Mouse (Mus musculus) spleen, adult 18-20 months (tissue): ENCODE results near the gene Cacna1e.

Experiments
- DNase-seq, 2 experiments: peaks; one replicate each; pipeline ENCODE4 v3.0.0; 2022; ENCODE audit warnings: mixed read lengths in 2 of 2

Cacna1e gene

GRCm38 (mm10) chr1:154779908-154780514 is 104.3 kb downstream of the Cacna1e start:
- no peak for DNase-seq

- no peak for DNase-seq
These were observed 108.0 kb downstream of the Cacna1e start for GRCm38 (mm10) chr1:154776344-154776743.

- no peak for DNase-seq
These were observed 109.8 kb downstream of the Cacna1e start for GRCm38 (mm10) chr1:154774468-154774867.

DNA sequence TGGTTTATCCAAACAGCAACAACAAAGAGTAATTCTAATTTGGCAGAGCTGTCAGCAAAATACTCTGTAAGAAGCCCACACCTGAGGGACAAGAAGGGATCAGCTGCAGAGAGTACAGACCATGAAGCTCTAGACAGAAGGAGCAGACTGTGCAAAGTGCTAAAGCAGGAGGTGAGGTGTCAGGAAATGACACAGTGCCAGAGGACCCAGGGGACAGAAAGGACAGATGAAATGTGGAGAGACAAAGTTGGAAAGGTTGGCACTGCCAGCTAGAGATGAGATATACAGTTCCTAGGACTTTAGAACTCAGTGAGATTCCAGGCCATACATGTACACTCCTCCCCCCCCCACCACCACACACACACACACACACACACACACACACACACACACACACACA is 113.2 kb downstream of the Cacna1e start:
- DNase-seq = no peak

GRCm38 (mm10) chr1:154770542-154770941 is 113.8 kb downstream of the Cacna1e start:
- no peak for DNase-seq

DNA sequence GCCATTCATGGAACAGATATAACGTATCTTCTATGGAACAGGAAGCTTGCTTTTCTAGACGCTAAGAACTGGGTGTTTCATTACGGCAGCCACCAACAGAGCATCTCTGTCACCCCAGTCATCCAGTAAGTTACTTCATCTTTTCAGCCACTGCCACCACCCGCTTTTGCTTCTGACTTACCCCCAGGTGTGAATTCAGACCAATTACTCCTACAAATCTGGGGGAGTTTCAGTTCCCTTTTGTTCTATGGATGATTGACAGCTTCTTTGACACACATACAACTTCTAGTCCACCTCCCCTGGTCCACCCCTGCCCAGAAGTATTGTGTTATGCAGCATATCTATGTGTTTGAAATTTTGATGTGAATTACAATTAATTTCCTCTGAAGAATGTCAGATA is 121.2 kb downstream of the Cacna1e start:
- no peak for DNase-seq

DNA sequence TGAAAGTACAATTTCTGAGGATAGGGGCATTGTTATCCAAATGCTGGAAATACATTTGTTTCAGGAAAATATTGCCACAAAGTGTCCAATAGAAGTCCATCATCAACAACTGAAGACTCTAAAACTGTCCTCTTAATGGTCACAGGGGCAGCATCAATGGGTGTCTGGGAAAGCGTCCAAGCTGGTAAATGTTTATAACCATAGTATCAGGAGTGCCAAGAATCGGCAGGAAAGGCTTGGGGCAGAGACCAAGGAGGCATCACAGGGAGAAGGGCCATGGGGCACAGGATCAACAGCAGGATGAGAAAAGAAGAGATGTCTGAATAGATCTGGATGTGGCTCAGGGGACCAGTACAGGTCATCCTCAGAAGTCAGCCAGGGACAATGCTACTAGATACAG is 132.2 kb downstream of the Cacna1e start:
- DNase-seq = no peak

- DNase-seq = no peak
These were observed 135.8 kb downstream of the Cacna1e start for GRCm38 (mm10) chr1:154748531-154748930.

DNA sequence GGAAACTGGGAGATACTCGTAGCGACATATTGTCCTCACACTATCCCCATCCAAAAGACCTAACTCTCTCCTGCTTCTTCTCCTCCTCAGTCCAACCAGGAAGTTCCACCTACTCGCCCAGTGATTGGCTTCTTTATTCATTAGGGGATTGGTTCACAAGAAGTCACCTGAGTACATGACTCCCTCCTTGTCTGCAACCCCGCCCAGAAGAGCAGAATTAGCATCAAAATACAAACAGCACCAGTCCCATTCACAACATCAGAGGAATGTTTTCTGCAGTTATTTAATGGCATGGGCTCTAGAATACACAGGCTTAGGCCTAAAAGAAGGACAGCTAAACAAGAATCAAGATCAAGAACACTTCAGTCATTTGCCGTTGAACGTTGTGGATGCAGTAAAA is 139.1 kb downstream of the Cacna1e start:
- no peak for DNase-seq

GRCm38 (mm10) chr1:154730411-154730961 is 153.8 kb downstream of the Cacna1e start:
- DNase-seq = no peak

- peak in 1 of 2 experiments; percentile 58 for DNase-seq
These were observed 154.9 kb downstream of the Cacna1e start for GRCm38 (mm10) chr1:154729269-154729980.

DNA sequence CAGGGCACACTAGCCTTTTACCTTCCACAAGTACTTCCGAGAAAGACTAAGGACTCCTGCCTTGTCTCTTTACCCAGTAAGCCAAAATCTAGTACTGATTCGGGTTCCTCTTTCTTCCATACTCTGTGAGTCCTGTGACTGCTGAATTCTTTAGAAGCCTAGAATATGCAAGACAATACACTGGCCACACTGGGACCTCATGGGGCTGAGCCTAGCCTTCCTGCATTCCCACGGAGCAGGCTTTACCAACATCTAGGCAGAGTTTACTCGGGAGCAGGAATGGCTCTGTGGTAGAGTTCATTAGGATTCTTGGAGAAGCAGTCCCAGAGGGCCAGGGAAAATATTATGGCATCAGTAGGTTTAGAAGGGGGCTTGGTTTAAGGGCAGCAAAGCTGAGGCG is 155.6 kb downstream of the Cacna1e start:
- no peak for DNase-seq

GRCm38 (mm10) chr1:154727696-154728095 is 156.6 kb downstream of the Cacna1e start:
- no peak for DNase-seq

- DNase-seq = peak in 1 of 2 experiments; percentile 3
These were observed 157.7 kb downstream of the Cacna1e start for GRCm38 (mm10) chr1:154726361-154727161.

- DNase-seq = no peak
These were observed 158.7 kb downstream of the Cacna1e start for GRCm38 (mm10) chr1:154725356-154726320.

DNA sequence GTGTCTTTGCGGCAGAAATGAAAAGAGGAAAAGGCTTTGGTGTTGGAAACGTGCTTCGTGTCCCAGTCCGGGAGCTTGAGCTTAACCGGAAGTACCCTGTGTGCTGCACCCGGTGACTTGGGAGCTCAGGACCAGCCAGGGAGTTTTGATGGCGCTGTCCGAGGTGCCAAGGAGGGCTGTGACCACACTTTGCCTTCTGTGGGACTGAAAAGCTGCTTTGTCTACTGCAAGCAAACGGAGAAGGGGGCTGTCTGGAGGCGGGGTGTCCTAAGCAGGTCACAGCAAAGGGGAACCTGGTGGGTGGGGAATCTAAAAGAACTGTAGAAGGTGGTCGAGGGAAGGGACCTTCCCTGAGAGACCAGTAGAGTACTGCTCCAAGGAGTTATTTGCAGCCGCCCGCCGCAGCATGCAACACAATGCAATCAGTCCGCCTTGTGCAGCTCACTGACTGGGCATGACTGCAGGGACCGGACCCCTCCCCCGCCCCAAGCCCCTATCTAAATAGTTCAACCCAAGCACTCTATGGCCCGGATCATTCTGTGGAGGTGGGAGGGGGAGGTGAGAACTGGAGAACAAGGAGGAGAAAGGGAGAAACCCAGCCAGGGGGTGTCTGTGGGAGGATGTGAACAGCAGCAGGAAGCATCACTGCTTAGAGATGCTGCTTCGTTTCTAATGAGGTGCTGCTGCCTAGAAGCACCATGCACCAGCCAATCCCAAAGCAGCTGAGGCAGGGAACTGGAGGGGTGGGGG is 160.6 kb downstream of the Cacna1e start:
- no peak for DNase-seq

DNA sequence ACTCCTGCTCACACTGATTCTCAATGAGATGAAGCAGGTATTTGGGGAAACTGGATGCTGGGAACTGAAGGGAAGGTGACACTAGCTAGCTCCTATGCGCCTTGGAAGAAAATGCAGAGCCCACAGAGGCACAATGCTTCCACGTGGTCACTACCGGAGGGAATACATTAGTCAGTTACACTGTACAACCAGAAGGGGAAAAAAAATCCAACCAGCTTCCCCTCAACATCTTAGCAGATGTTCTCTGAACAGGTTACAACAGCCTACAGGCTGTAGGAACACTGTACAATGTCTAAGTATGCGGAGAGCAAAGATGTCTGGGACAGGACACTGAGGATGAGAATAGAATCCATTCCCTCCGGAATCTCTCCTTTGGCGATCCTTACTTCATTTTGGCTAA is 161.2 kb downstream of the Cacna1e start:
- DNase-seq = no peak

- no peak for DNase-seq
These were observed 168.7 kb downstream of the Cacna1e start for GRCm38 (mm10) chr1:154715596-154715995.

DNA sequence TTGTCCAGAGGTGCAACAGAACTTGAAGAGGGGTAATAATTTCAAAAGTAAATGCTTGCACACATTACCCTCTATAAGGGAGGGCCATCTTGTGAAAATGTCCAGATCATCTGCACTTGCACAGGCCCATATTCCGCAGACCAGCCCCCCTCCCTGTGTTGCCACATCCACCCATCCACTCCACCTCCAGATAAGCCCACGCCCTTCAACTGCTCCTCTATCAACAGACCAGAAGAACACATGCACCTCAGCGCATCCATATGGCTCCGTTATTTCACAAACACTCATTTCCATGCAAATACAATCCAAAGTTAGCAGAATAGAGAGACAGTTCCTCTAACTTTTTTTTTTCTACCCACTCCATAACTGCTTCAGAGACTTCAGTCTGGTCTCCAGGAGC is 171.6 kb downstream of the Cacna1e start:
- DNase-seq = no peak

DNA sequence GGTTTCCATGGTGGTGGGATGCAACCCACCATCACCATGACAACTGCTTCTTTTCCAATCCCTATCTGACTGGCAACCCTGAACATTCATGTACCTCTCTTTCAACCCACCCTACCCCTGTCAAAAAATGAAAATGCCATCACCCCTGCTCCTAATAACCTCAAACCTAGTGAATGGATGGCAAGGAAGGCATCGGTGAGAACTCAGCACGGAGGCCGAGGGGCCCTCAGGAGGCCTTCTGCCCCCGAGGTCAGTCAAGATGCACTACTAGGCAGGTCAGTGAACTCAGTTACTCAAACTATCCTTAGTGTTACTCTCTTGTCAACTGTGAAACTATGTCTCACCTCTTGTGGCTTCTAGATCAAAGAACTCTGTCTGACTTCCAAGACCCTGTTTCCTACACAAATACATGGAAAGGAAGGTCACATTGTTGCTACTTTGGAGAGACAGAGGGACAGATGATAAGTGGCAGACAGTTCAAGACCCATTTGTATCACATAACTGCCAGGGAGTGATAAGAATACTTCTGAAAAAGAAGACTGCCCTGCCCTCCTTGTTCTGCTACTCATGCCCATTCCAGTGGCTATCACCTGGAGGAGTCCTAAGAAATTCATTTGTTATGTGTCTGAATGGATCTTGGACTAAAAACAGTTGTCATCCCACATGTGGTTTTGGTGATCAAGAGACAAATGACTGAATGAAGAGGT is 176.6 kb downstream of the Cacna1e start:
- no peak for DNase-seq

DNA sequence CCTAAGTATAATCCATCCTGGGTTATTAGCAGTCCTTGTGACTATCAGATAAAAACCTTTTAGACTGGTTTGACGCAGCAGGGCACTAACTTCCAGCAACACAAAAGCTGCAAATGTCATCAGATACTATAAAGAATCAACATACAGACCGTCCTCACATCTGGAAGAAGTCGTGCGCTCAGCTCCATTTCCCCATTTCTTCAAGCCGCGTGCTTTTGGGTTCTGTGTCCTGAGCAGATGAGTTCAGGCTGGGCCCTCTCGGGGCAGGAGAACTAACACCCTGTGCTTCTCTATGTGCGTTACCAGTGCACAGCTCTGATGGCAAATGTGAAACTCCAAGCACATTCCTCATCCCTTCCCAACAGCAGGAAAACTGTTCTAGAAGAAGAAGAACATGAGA is 177.3 kb downstream of the Cacna1e start:
- no peak for DNase-seq
